Mouse (Mus musculus) small intestine, adult 2 months (tissue): ENCODE results near the gene Pard3b. TPM values are rescaled to one million over a fixed set of nuclear protein-coding genes. Genes with fewer than 3 reads are reported as not detected.

Experiments
- H3K27ac ChIP-seq: fragments of 200-500 bp; 2 replicates; pipeline ENCODE4 v1.5.1; 2012; ENCODE audit warnings: low read depth, low read length, control low read depth, inconsistent platforms; ENCODE audit not compliant: insufficient read depth
- H3K27me3 ChIP-seq: fragments of 200-500 bp; 2 replicates; pipeline ENCODE4 v1.6.1; 2012; ENCODE audit warnings: mild to moderate bottlenecking, moderate library complexity, low read length, inconsistent platforms; ENCODE audit not compliant: control insufficient read depth, insufficient read depth
- H3K36me3 ChIP-seq: fragments of 200-500 bp; 2 replicates; pipeline ENCODE4 v1.6.1; 2012; ENCODE audit warnings: mild to moderate bottlenecking, low read length, control low read depth, inconsistent platforms; ENCODE audit not compliant: control insufficient read depth, insufficient read depth
- H3K4me1 ChIP-seq: fragments of 200-500 bp; 2 replicates; pipeline ENCODE4 v1.6.1; 2012; ENCODE audit warnings: low read length, inconsistent platforms, mixed read lengths; ENCODE audit not compliant: control insufficient read depth, insufficient read depth, insufficient read length
- H3K4me3 ChIP-seq: fragments of 200-500 bp; 2 replicates; pipeline ENCODE4 v1.5.1; 2012; ENCODE audit warnings: low read depth, mild to moderate bottlenecking, control low read depth, inconsistent platforms, low read length, moderate library complexity
- CTCF ChIP-seq: fragments of 200-500 bp; IDR thresholded peaks from 2 replicates; pipeline ENCODE4 v1.5.1; 2012; ENCODE audit warnings: low read depth, mild to moderate bottlenecking, control low read depth, inconsistent platforms, low read length, moderate library complexity, mixed read lengths; ENCODE audit not compliant: insufficient replicate concordance, insufficient read length; ENCODE audit errors: extremely low read depth
- POLR2A ChIP-seq: fragments of 200-500 bp; IDR thresholded peaks from 2 replicates; pipeline ENCODE4 v1.6.1; 2012; ENCODE audit warnings: low read depth, mild to moderate bottlenecking, control low read depth, inconsistent platforms, low read length, moderate library complexity
- WGBS: fragments of 180-500 bp; shearing (Covaris S2); methylation state at CpG from one replicate; pipeline ENCODE4 v1.1.7; 2018; 5-methylcytosine and 5-hydroxymethylcytosine counted together
- polyA plus RNA-seq: library from polyadenylated mRNA; depleted of rRNA; stranded (reverse); fragments of >200 nt; gene quantifications from 2 replicates; pipeline ENCODE4 v1.2.3, GENCODE M21; 2012

The Pard3b gene
- polyA plus RNA-seq, 1 experiment: 7.2 TPM

GRCm38 (mm10) chr1:62283624-62284023 lies 645.0 kb downstream of the Pard3b start:
- no peak for TF ChIP-seq POLR2A
- no peak for TF ChIP-seq CTCF
- 95% methylated on average over 2 of the region's 2 CpGs for WGBS
- Histone ChIP-seq H3K27ac (no peak overlapping the region), H3K4me3 (no peak overlapping the region), H3K27me3 (no peaks in the 10 kb centered on the region), H3K4me1 (no peaks in the 10 kb centered on the region), H3K36me3 (no peaks in the 10 kb centered on the region)

- TF ChIP-seq POLR2A: no peak
- TF ChIP-seq CTCF: no peak
- H3K27ac ChIP-seq: no peak overlapping the region
- WGBS: 84% methylated on average over 6 of the region's 6 CpGs
Observed at GRCm38 (mm10) chr1:62309376-62309775, 670.8 kb downstream of the Pard3b start.

GRCm38 (mm10) chr1:62325237-62325636 lies 686.6 kb downstream of the Pard3b start:
- H3K27me3 ChIP-seq: no peaks in the 10 kb centered on the region
- WGBS: 94% methylated on average over 5 of the region's 5 CpGs
- H3K4me3 ChIP-seq: no peak overlapping the region
- no peaks in the 10 kb centered on the region for H3K4me1 ChIP-seq
- no peak overlapping the region for H3K27ac ChIP-seq
- no peaks in the 10 kb centered on the region for H3K36me3 ChIP-seq
- TF ChIP-seq CTCF (no peak), POLR2A (no peak)

More at GRCm38 (mm10) chr1:62309376-62309775, 670.8 kb downstream of the Pard3b start:
- Histone ChIP-seq H3K4me3 (no peak overlapping the region), H3K4me1 (no peaks in the 10 kb centered on the region), H3K36me3 (no peaks in the 10 kb centered on the region), H3K27me3 (no peaks in the 10 kb centered on the region)

GRCm38 (mm10) chr1:62327743-62328142 lies 689.1 kb downstream of the Pard3b start:
- no peaks in the 10 kb centered on the region for H3K27me3 ChIP-seq
- no peaks in the 10 kb centered on the region for H3K36me3 ChIP-seq
- H3K4me1 ChIP-seq: no peaks in the 10 kb centered on the region
- H3K27ac ChIP-seq: no peak overlapping the region
- TF ChIP-seq POLR2A (no peak), CTCF (no peak)
- no peak overlapping the region for H3K4me3 ChIP-seq
- 83% methylated on average over 5 of the region's 5 CpGs for WGBS

GRCm38 (mm10) chr1:62328808-62329207 lies 690.2 kb downstream of the Pard3b start:
- TF ChIP-seq CTCF (no peak), POLR2A (no peak)
- H3K4me1 ChIP-seq: no peaks in the 10 kb centered on the region
- no peak overlapping the region for H3K4me3 ChIP-seq
- no peaks in the 10 kb centered on the region for H3K27me3 ChIP-seq
- H3K36me3 ChIP-seq: no peaks in the 10 kb centered on the region
- no peak overlapping the region for H3K27ac ChIP-seq
- WGBS: 52% methylated on average over 3 of the region's 3 CpGs

GRCm38 (mm10) chr1:62333016-62333415 lies 694.4 kb downstream of the Pard3b start:
- WGBS: 62% methylated on average over 2 of the region's 2 CpGs
- H3K27me3 ChIP-seq: no peaks in the 10 kb centered on the region
- H3K4me3 ChIP-seq: no peak overlapping the region
- no peaks in the 10 kb centered on the region for H3K4me1 ChIP-seq
- no peak overlapping the region for H3K27ac ChIP-seq
- no peak for TF ChIP-seq POLR2A
- H3K36me3 ChIP-seq: no peaks in the 10 kb centered on the region

GRCm38 (mm10) chr1:62334196-62334595 lies 695.6 kb downstream of the Pard3b start:
- TF ChIP-seq CTCF: no peak
- no peak for TF ChIP-seq POLR2A
- 86% methylated on average over 5 of the region's 5 CpGs for WGBS
- H3K27me3 ChIP-seq: no peaks in the 10 kb centered on the region
- H3K4me3 ChIP-seq: no peak overlapping the region
- H3K27ac ChIP-seq: no peak overlapping the region
- no peaks in the 10 kb centered on the region for H3K4me1 ChIP-seq
- H3K36me3 ChIP-seq: no peaks in the 10 kb centered on the region

- TF ChIP-seq CTCF (no peak), POLR2A (no peak)
- 46% methylated on average over 1 of the region's 1 CpGs for WGBS
- Histone ChIP-seq H3K36me3 (no peaks in the 10 kb centered on the region), H3K4me3 (no peak overlapping the region), H3K27me3 (no peaks in the 10 kb centered on the region), H3K27ac (no peak overlapping the region), H3K4me1 (no peaks in the 10 kb centered on the region)
Observed at GRCm38 (mm10) chr1:62340261-62340660, 701.6 kb downstream of the Pard3b start.
